Mouse (Mus musculus) kidney, embryonic 14.5 days (tissue): ENCODE results near the gene Adora2a. TPM values are rescaled to one million over a fixed set of nuclear protein-coding genes. Genes with fewer than 3 reads are reported as not detected.

Experiments
- ATAC-seq: fragments of 200-750 bp; cut with Nextera tagmentation; 2 replicates; pipeline ENCODE4 v1.8.0; 2017; ENCODE audit warnings: moderate number of reproducible peaks, mild to moderate bottlenecking, moderate TSS enrichment, moderate library complexity; ENCODE audit not compliant: low FRiP score, low TSS enrichment
- H3K27ac ChIP-seq: fragments of 300-500 bp; sonication (generic); 2 replicates; pipeline ENCODE4 v1.5.1; 2014; ENCODE audit warnings: low read depth, mild to moderate bottlenecking, low read length, moderate library complexity, mixed read lengths
- H3K27me3 ChIP-seq: fragments of 300-500 bp; sonication (generic); 2 replicates; pipeline ENCODE4 v1.6.1; 2014; ENCODE audit warnings: mild to moderate bottlenecking, low read length; ENCODE audit not compliant: control insufficient read depth, insufficient read depth
- H3K36me3 ChIP-seq: fragments of 300-500 bp; sonication (generic); 2 replicates; pipeline ENCODE4 v1.6.1; 2014; ENCODE audit warnings: low read length, mixed read lengths; ENCODE audit not compliant: control insufficient read depth, insufficient read depth
- H3K4me1 ChIP-seq: fragments of 300-500 bp; sonication (generic); 2 replicates; pipeline ENCODE4 v1.6.1; 2014; ENCODE audit warnings: low read length, mixed read lengths; ENCODE audit not compliant: control insufficient read depth, insufficient read depth
- H3K4me2 ChIP-seq: fragments of 300-500 bp; sonication (generic); replicated peaks from 2 replicates; pipeline ENCODE4 v1.6.1; 2014; ENCODE audit warnings: low read depth, mild to moderate bottlenecking, low read length
- H3K4me3 ChIP-seq: fragments of 300-500 bp; sonication (generic); 2 replicates; pipeline ENCODE4 v1.5.1; 2014; ENCODE audit warnings: mild to moderate bottlenecking, low read length
- H3K9ac ChIP-seq: fragments of 300-500 bp; sonication (generic); 2 replicates; pipeline ENCODE4 v1.6.1; 2014; ENCODE audit warnings: low read depth, mild to moderate bottlenecking, low read length, moderate library complexity
- H3K9me3 ChIP-seq: fragments of 300-500 bp; sonication (generic); 2 replicates; pipeline ENCODE4 v1.6.1; 2016; ENCODE audit warnings: low read length; ENCODE audit not compliant: control insufficient read depth
- WGBS: fragments of 180-500 bp; shearing (Covaris S2); extraction: QIAGEN DNeasy Blood & Tissue Kit; methylation state at CpG from one replicate; pipeline ENCODE4 v1.1.7; 2014; 5-methylcytosine and 5-hydroxymethylcytosine counted together
- polyA plus RNA-seq: library from polyadenylated mRNA; unstranded; fragments of >200 nt; fragmentation: Nextera tagmentation; extraction: Ambion mirVana; gene quantifications from 2 replicates; pipeline ENCODE4 v1.2.1, GENCODE M21; 2014

Adora2a gene
- polyA plus RNA-seq, 1 experiment from 2014 or later = 7.1 TPM

- Histone ChIP-seq H3K27me3 (no peaks in the 10 kb centered on the region), H3K4me3 (no peak overlapping the region), H3K9ac (no peak overlapping the region), H3K36me3 (no peaks in the 10 kb centered on the region), H3K4me2 (no peak overlapping the region), H3K9me3 (no peaks in the 10 kb centered on the region), H3K27ac (no peak overlapping the region), H3K4me1 (peaks cover 3% of the 10 kb centered on the region; the same call in 1 of the 2 replicates)
- WGBS = 35% methylated on average over 4 of the region's 4 CpGs
- no peak for ATAC-seq
These were observed 11.6 kb downstream of the Adora2a start for GRCm38 (mm10) chr10:75328201-75328704.

- no peaks in the 10 kb centered on the region for H3K4me1 ChIP-seq
- H3K4me2 ChIP-seq = no peak overlapping the region
- 80% methylated on average over 3 of the region's 3 CpGs for WGBS
- no peaks in the 10 kb centered on the region for H3K27me3 ChIP-seq
- H3K27ac ChIP-seq = no peak overlapping the region
- ATAC-seq = no peak
- no peak overlapping the region for H3K9ac ChIP-seq
- H3K36me3 ChIP-seq = no peaks in the 10 kb centered on the region
- no peak overlapping the region for H3K4me3 ChIP-seq
- H3K9me3 ChIP-seq = no peaks in the 10 kb centered on the region
These were observed 15.6 kb downstream of the Adora2a start for GRCm38 (mm10) chr10:75332268-75332667.

- H3K27me3 ChIP-seq = no peaks in the 10 kb centered on the region
- no peak for ATAC-seq
- H3K36me3 ChIP-seq = no peaks in the 10 kb centered on the region
- H3K9me3 ChIP-seq = no peaks in the 10 kb centered on the region
- H3K9ac ChIP-seq = no peak overlapping the region
- no peaks in the 10 kb centered on the region for H3K4me1 ChIP-seq
- no peak overlapping the region for H3K27ac ChIP-seq
- H3K4me3 ChIP-seq = no peak overlapping the region
- 90% methylated on average over 23 of the region's 23 CpGs for WGBS
- H3K4me2 ChIP-seq = no peak overlapping the region
These were observed 16.6 kb downstream of the Adora2a start for GRCm38 (mm10) chr10:75333176-75333776.

GRCm38 (mm10) chr10:75334175-75334574 is 17.5 kb downstream of the Adora2a start:
- ATAC-seq = no peak
- no peaks in the 10 kb centered on the region for H3K27me3 ChIP-seq
- H3K36me3 ChIP-seq = no peaks in the 10 kb centered on the region
- no peaks in the 10 kb centered on the region for H3K4me1 ChIP-seq
- no peak overlapping the region for H3K9ac ChIP-seq
- H3K4me3 ChIP-seq = no peak overlapping the region
- no peak overlapping the region for H3K4me2 ChIP-seq
- 68% methylated on average over 7 of the region's 7 CpGs for WGBS
- H3K9me3 ChIP-seq = no peaks in the 10 kb centered on the region
- no peak overlapping the region for H3K27ac ChIP-seq

- no peak overlapping the region for H3K27ac ChIP-seq
- WGBS = 88% methylated on average over 6 of the region's 6 CpGs
- no peaks in the 10 kb centered on the region for H3K36me3 ChIP-seq
- no peaks in the 10 kb centered on the region for H3K27me3 ChIP-seq
- no peak for ATAC-seq
- H3K9me3 ChIP-seq = no peaks in the 10 kb centered on the region
- H3K9ac ChIP-seq = no peak overlapping the region
- no peak overlapping the region for H3K4me2 ChIP-seq
- H3K4me3 ChIP-seq = no peak overlapping the region
- no peaks in the 10 kb centered on the region for H3K4me1 ChIP-seq
These were observed 18.4 kb downstream of the Adora2a start for GRCm38 (mm10) chr10:75335075-75335474.

GRCm38 (mm10) chr10:75337231-75337630 is 20.6 kb downstream of the Adora2a start:
- no peaks in the 10 kb centered on the region for H3K4me1 ChIP-seq
- H3K27ac ChIP-seq = no peak overlapping the region
- H3K9ac ChIP-seq = no peak overlapping the region
- H3K4me2 ChIP-seq = no peak overlapping the region
- no peaks in the 10 kb centered on the region for H3K9me3 ChIP-seq
- no peaks in the 10 kb centered on the region for H3K27me3 ChIP-seq
- no peaks in the 10 kb centered on the region for H3K36me3 ChIP-seq
- no peak for ATAC-seq
- 63% methylated on average over 10 of the region's 10 CpGs for WGBS
- no peak overlapping the region for H3K4me3 ChIP-seq

- Histone ChIP-seq H3K4me3 (no peak overlapping the region), H3K9me3 (no peaks in the 10 kb centered on the region), H3K27ac (no peak overlapping the region), H3K4me2 (no peak overlapping the region), H3K4me1 (no peaks in the 10 kb centered on the region), H3K27me3 (no peaks in the 10 kb centered on the region), H3K9ac (no peak overlapping the region), H3K36me3 (no peaks in the 10 kb centered on the region)
- ATAC-seq = no peak
- WGBS = 83% methylated on average over 5 of the region's 5 CpGs
These were observed 22.2 kb downstream of the Adora2a start for GRCm38 (mm10) chr10:75338852-75339251.

- H3K27ac ChIP-seq = no peak overlapping the region
- ATAC-seq = no peak
- no peaks in the 10 kb centered on the region for H3K9me3 ChIP-seq
- H3K9ac ChIP-seq = no peak overlapping the region
- no peak overlapping the region for H3K4me2 ChIP-seq
- no peaks in the 10 kb centered on the region for H3K36me3 ChIP-seq
- H3K4me1 ChIP-seq = no peaks in the 10 kb centered on the region
- WGBS = 85% methylated on average over 7 of the region's 7 CpGs
- no peak overlapping the region for H3K4me3 ChIP-seq
- H3K27me3 ChIP-seq = no peaks in the 10 kb centered on the region
These were observed 22.7 kb downstream of the Adora2a start for GRCm38 (mm10) chr10:75339377-75339776.

- H3K27ac ChIP-seq = no peak overlapping the region
- H3K4me3 ChIP-seq = no peak overlapping the region
- H3K9ac ChIP-seq = no peak overlapping the region
- no peak for ATAC-seq
- 34% methylated on average over 8 of the region's 8 CpGs for WGBS
- no peaks in the 10 kb centered on the region for H3K27me3 ChIP-seq
- H3K4me2 ChIP-seq = no peak overlapping the region
- H3K9me3 ChIP-seq = no peaks in the 10 kb centered on the region
- H3K36me3 ChIP-seq = no peaks in the 10 kb centered on the region
- H3K4me1 ChIP-seq = no peaks in the 10 kb centered on the region
These were observed 25.3 kb downstream of the Adora2a start for GRCm38 (mm10) chr10:75341936-75342335.
